Mouse (Mus musculus): ENCODE data around the gene Ccdc134.

DNA sequence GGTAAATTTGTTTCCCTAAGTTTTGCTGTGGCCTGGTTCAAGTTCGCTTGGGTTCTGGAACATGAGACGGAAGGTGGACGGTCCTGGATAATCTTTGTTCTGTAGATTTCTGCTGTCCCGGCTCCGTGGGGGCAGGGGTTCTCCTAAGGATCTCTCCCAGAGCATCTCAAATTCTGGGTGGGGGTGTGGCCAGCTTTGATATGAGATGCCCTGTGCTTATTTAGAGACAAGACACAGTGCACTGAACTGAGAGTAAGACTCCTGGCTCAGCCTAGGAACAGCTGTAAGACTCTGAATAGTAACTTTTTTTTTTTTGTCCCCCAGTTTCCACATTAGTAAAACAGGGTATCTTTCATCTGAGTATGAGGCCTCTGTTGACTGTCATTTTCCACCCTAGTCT lies 676 bp downstream of the Ccdc134 start:
- TF ChIP-seq CTCF (IDR thresholded peaks at IDR 0.05 in 2 of 3, conservative IDR thresholded peaks at IDR 0.05 in 1 of 3; ENCODE audit: control insufficient read depth in 1 of 3, insufficient read depth in 1 of 3, low read depth in 2 of 3, low read length in 3 of 3, poor library complexity in 1 of 3, severe bottlenecking in 1 of 3) (no peak), ZNF384 (IDR thresholded peaks at IDR 0.05; ENCODE audit: low read depth, low read length) (no peak), MAFK (IDR thresholded peaks at IDR 0.05; ENCODE audit: borderline replicate concordance, low read depth, low read length) (no peak), MAX (IDR thresholded peaks at IDR 0.05; ENCODE audit: low read length) (no peak), ELF1 (IDR thresholded peaks at IDR 0.05; ENCODE audit: low read depth, low read length) (no peak)
